Mouse (Mus musculus) left cerebral cortex, postnatal 36 days (tissue): ENCODE measurements at regions not wholly inside any gene's neighbourhood (a gene's known extent, or its start where the extent isn't known, plus 50 kb on each side); places are given as distances from the start of the nearest gene placed in this dataset.

Source experiments
- DNase-seq, 2 experiments: peaks; one replicate each; pipeline ENCODE4 v3.0.0; 2021 to 2022; ENCODE audit warnings: low spot score in 2 of 2, mixed read lengths in 1 of 2
- intact Hi-C: fragments of 180-260 bp; cut with DNase I; formaldehyde crosslinking; loops from one replicate; pipeline ENCODE4 v1.15.1; 2025

DNA sequence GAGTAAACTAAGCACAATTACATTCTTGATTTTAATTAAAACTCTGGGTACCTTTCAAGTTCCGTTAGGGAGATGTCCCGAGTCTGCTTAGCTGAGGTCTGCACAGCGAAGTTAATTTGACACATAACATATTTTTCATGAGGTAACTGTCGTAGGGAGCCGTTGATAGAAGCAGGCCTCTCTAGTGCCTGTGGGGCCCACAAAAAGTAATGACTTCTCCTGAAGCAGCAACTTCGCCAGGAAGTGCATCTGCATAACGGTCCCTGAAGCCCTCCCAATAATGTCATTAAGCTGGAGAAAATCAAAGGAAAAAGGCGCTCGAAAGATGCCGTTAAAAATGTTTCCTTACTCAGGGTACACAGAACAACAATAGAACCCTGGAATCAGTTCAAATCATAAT is 410.7 kb upstream of the Tmpo start:
- intact Hi-C loops = no loop called here
- no peak for DNase-seq

DNA sequence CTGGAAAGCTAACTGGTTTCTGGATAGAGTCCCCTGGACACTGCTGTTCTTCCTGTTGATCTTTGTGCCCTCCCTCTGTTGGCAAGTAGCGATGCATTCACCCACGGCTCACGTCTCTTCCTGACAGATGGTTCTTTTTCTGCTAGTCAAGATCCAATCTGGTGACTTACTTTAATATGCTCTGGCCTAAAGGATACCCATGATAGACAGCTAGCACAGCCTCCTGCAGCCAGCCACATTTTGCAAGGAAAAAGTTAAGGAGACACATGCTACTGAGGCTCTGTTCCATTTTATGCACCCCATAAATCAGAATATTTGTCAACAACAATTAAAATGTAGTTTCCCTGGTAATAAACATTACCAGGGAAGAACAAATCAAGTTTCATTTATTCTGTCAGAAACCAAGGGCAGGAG is 410.3 kb upstream of the Tmpo start:
- intact Hi-C loops = no loop called here
- DNase-seq = no peak

DNA sequence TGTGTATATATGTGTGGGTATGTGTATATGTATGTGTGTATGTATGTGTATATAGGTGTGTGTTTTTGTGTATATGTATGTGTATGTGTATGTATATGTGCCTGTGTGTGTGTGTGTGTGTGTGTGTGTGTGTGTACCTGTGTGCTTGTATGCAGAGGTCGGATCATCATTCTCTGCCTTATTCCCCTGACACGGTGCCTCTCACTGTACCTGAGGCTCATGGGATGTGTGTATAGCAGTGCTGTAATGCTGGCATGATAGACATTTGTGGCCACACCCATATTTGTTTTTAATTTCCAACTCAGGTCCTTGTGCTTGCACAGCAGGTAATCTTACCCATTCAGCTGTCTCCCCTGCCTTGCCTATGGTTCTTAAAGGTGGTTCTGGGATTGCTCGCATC is 402.1 kb upstream of the Tmpo start:
- no peak for DNase-seq
- intact Hi-C loops = no loop called here

DNA sequence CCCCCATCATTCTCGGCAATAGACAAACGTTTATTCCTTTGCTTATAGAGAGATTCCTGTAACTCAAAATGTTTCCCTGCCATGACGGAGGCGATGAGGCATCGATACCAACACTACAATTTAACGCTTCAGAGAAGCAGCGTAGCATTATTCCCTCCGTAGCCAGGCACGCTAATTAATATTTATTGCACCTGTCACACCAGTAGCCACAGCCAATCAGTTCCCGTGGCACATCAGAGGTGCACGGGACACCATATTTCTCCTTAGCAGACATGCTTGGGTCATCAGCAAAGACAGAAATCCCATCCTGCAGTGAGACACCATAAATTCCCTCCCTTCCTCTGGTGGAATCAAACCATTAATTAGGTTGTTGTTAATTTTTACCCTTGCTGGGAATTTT is 399.8 kb upstream of the Tmpo start:
- DNase-seq = no peak
- intact Hi-C loops = no loop called here

DNA sequence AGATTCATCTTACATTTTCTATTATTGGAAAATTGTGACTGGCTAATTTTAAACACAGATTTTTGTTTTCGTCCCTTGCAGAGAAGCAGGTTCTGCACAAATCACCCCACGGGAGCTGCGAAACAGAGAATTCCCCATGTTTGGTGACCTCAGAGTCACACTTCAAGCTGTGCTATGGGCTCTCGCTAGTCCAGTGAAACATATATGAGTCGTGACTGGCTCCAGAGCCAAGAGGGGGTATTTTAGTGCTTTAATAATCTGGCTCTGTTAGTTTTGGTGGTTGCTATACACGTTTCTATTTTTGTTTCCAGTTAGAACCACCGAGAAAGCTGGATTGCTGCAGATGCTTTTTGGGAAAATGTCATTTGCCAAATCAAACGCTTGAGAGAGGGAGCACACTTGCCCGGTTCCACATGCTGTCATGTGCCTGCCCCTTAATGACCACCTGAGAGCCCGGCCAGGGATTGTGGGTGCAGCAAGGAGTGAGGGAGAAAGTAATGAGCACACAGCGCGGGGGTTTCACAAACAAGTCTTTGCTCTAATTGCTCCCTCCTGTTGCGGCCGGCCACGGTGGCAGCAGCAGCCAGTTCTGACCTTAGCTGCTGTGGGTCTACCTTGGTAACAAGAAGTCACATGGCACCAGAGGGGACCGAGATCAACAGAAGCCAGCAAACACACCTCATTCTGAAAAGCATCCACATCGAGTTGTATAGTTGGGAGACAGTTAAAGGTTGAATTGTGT is 394.4 kb upstream of the Tmpo start:
- DNase-seq = no peak
- intact Hi-C loops = no loop called here

DNA sequence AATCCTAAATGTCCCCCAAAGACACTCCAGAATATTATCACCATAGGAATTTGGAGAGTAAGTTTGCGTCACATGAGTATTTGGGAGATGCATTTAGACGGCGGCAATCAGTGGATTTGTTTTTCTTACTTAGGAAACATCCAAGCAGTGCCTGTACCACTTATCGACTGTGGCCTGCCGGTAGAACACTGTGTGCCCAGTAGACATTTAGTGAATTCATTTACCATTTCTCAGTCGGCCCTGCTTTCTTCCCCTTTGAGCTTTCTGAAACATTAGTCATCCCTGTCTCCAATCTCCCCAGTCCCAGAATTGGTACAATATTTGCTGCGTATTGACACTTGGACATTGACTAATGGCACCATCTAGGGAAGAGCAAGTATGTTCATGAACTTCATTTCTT is 391.7 kb upstream of the Tmpo start:
- intact Hi-C loops = no loop called here

DNA sequence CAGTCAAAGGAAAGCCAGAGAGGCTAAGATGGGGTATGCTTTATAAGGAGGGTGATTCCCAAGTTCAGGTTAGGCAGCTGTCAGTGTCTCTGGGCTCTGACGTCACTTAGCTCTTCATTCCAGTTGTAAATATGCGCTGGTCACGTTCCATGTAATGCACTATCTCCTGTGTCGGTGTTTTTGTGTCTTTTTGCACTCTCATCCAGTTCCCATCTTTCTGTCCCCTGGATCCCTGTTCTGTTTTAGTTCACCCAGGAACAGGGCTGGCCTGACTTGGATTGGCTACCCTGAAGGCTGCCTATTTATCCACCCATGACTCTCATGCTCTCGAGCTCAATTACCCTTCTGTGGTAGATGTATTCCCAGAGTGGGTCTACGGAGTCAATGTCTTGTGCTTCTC is 387.9 kb upstream of the Tmpo start:
- intact Hi-C loops = no loop called here
- DNase-seq = no peak

More for the DNA sequence above, 391.7 kb upstream of the Tmpo start:
- no peak for DNase-seq

DNA sequence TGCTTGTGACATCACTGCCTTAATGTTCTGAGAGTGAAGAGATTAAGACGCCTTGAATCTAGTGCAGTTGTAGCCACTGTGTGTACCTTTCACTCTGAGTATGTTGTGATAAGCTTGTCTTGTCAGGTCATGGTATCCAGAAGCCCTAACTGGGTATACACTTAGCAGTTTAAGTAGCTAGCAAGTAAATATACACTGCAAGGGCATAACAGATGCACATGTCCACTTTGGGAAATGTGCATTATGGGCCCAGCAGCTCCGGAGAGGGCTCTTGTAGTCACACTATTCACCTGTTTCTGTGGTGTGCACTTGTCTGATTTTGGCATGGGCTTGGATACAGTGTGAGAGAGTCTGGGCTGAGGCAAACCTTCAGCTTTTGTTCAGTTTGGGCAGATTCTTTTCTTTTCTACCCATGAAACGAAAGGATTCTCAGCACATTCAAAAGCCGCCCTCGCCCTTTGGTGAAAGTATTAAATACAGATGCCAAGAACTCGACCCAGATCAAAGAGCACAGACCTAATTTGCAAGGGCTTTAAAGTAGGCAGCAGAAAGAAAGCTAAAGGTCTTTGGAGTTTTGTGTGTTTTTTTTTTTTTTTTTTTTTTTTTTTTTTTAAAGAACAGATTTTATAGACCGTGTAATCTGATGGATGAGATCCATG is 385.1 kb upstream of the Tmpo start:
- no peak for DNase-seq
- intact Hi-C loops = no loop called here

DNA sequence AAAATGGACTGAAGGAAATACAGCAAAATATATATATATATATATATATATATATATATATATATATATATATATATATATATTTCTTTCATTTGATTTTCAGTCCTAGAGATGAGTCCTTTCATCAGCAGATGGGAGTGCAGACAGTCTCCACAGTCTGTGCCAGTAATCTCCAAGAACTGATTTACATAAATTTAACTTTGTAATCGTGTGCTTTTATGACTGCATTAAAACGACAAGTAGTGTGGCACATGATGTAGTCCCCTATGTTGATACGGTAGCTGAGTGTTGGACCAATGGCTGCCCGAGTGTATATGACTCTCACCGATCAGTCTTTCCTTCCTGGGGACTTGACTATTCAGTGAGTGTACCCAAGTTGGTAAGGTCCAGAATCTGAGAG is 378.2 kb upstream of the Tmpo start:
- intact Hi-C loops = no loop called here
- DNase-seq = no peak

DNA sequence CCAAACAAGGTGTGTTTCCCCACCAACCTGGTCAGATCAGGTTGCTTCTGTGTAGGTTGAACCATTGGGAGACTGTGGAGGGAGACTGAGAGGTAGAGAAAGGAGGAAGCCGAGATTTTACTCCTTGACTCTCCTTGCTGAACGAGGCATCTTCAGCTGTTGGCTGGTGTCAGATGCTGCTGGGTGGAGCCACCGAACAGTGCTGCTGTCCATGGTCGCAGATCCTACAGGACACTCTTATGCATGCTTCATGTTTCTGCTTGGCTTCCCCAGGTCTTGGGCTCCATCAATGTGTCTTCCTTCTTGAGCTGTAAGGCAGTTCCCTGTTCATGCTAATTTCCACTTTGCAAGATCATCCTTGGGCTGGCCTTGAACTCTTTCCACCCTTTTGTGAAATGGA is 367.0 kb upstream of the Tmpo start:
- no peak for DNase-seq
- intact Hi-C loops = loop anchor here (5.0 to 10.0 kb wide), 2 partner anchors 1104 to 1467 kb away; no protein-coding TSS in a partner anchor

DNA sequence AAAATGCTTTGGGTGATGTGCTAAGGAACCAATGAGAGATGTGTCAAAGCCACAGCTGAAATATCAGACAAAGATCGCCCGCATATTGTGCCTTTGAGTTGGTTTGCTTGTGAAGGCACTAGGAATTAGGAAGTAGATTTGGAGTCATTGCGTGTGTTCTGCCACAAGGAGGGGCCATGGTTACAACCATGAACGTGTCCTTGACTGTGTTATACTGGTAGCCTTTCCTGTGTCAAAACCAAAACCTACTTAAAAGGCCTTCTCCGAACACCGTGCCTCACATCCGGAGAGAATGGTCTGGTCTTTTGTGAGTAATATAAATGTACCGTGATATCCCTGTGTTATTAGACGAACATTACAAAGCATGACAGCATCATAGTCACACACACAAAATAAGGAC is 365.0 kb upstream of the Tmpo start:
- DNase-seq = peak; percentile 24 to 38
- intact Hi-C loops = loop anchor here (5.0 to 10.0 kb wide), 2 partner anchors 1106 to 1469 kb away; no protein-coding TSS in a partner anchor

DNA sequence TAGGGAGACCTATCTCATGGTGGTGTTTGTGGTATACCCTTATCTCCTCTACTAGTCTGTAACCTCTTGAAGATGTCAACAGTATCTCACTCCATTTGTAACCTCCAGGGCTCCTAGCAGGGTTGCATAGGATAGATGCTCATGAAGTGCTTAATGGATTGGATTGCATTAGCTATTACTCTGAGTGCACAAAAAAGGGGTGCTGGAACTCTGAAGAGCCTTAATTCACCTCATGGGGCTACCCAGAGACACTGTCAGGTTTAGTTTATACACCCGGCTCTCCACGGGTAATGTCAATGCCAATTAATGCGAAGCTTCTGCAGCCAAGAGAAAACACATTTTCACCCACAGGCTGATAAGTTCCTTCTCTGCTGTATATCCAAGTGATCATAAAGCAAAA is 364.3 kb upstream of the Tmpo start:
- DNase-seq = no peak
- intact Hi-C loops = loop anchor here (5.0 to 10.0 kb wide), 2 partner anchors 1107 to 1469 kb away; no protein-coding TSS in a partner anchor

DNA sequence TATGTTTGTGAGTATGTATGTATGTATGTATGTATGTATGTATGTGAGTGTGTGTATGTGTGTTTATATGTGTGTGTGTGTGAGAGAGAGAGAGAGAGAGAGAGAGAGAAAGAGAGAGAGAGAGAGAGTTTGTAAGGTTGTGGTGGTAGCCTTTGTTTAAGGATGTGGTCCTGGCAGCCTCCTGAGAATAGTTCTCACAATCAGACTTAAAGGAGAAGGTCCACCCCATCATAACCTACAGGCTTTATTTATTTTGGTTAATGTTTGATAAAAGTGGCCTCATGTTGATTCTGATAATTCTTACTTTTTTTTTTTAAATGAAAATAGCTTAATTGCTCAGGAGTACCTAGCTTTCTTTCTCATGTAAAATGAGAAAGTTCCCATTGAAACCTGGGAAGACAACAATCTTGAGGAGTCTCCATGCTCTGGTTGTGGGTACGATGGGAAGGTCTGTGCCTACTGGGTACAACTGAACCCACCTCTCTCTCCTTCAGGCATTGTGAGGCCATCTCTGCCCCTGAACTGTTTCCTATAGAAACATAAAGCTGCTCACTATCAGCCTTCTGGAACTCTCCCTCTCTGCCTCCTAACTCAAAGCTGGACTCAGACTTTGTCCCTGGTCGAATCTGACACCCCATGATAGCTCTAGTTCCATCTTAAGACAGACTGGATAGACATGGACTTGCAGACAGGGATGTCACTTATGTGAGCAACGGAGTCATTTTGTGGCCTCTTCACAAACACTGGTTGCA is 362.2 kb upstream of the Tmpo start:
- intact Hi-C loops = loop anchor here (10.0 kb wide), 1 partner anchor 1471 kb away; no protein-coding TSS in a partner anchor
- DNase-seq = no peak

DNA sequence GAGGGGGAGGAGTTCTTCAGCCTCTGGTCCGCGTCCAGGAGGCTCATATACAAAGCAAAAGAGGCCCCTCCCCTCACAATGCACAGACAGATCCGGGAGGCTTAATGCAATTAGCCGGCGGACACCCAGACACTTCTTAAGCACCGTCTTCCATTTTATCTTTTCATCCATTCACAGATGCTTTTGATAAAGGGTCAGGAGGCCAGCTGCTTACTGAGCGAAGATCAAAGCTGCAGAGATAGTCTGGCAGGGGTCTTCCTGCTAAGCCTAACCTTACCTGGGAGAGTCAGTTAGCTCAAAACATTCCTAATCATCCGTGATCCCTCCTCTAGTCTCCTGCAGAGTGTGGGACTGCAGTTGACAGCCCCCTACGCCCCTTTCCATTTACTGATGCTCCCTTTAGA is 361.1 kb upstream of the Tmpo start:
- DNase-seq = no peak
- intact Hi-C loops = loop anchor here (10.0 kb wide), 1 partner anchor 1473 kb away; no protein-coding TSS in a partner anchor

DNA sequence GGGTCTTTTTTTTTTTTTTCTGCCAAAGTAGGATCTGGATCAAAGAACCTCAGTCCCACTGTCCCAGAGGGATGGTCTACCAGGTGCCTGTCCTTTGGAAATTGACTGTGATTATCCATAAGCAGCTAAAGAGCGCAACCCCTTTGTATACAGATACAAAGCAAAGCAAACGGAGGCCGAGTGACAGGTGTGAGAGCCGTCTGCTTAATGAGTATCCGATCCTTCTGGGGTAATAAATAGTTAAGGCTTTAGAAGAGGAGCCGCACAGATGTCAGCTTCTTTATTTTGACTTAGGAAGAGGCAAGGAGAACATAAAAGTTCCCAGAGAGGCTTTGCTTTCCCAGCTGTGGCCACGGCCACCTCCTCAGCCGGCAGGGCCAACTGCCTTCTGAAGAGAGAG is 356.1 kb upstream of the Tmpo start:
- no peak for DNase-seq
- intact Hi-C loops = loop anchor here (10.0 kb wide), 1 partner anchor 242 kb away; no protein-coding TSS in a partner anchor

DNA sequence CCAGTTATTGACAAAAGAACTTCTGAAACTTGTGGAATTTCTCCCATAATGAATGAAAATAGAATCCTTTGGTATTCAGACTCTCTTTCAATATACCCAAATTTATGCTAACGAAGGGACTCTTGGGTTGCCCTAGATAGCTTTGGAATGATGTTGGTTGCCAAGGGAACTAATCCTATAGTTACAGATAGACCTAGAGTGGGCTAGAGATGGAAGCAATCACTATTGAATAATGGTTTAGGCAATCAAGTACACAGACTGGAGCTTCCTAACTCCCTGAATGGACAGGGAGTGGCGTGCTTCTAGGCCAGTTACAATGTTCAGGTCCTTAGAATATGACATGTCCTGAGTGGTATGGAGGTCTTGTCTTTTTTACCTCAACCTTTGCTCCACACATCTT is 354.3 kb upstream of the Tmpo start:
- intact Hi-C loops = loop anchor here (10.0 kb wide), 1 partner anchor 241 kb away; no protein-coding TSS in a partner anchor
- no peak for DNase-seq

DNA sequence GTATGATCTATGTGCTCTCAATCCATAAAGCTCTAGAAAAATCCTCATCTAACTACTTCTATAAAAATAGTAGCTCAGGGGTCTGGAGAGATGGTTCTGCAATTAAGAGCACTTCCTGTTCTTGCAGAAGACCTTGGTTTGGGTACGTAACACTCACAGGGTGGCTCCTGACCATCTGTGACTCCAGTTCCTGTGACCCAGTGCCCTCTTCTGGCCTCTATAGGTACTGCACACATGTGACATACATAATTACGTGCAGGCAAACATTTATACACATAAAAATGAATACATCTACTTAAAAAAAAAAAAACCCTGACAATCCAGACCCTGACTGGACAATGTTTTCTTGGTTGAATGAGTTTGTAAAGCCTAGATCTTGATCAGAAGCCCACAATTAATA is 347.2 kb upstream of the Tmpo start:
- intact Hi-C loops = no loop called here
- DNase-seq = no peak

DNA sequence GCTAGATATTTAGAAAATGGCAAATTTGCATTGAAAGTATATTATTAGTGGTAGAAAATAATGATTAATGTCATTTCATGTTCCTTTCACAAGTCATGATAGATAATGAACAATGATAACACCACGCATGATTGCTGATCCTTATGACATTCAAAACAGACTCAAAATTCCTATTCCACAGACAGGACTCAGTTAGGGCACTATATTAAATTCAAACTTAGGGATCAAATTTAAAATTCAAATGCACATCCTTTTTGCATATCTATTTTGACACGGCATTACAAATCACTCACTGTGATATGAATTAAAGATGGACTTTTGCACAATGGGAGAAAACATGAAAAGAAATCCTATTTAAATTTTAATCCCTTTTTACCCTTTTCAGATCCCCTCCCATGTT is 340.1 kb upstream of the Tmpo start:
- intact Hi-C loops = no loop called here
- DNase-seq = no peak

DNA sequence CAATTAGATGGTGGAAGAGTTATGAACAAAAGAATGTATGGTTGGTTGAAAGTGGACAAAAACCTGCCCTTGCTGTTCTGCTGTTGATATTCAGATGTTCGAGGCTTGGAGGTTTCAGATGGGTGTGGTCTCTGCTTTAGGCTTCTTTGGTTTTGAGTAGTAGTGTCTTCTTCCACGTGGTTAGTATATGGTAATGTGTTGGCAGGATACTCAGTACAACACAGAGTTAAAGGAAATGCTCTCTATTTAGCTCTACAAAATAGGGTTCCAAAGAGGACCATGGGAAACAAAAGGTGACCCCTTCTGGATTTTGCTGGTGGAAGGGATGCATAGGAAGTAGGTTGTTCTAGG is 333.9 kb upstream of the Tmpo start:
- no peak for DNase-seq
- intact Hi-C loops = no loop called here

DNA sequence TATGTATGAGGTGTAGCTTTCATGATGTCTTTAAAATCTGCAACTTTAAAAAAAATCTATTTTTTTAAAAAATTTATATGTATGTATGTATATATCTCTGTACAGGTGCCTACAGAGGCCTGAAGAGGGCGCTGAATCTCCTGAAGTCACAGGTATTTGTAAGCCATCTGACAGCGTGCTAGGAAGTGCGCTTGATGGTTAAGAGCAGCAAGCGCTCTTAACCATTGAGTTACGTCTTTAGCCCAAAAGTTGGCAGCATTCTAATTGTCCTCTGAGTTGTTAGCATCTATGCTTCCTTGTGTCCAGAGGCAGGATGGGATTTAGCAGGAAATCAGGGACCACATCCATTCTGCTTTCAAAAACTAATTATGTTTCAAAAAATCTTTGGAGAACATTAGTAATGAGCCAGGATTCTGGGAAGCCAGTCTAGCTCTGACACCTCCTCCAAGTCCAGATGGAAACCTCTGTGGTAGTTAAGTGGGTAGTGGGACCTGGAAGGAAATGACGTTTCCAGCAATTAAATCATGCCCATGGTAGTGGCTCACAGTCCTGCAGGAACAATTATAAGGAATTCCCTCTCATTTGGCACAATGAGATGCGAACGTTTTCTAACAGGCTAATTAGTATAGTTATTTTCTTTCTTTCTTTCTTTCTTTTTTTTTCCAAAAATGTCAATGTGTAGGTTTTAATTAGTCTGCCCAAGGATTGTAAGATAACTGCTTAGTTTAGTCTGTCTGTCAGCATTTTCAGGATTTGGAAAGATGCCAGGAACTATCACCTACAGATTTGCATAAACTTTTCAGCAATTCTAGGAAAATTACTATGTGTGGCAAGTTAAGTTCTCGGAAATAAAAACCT is 333.3 kb upstream of the Tmpo start:
- DNase-seq = peak in 1 of 2 experiments; percentile 9
- intact Hi-C loops = no loop called here
